Mouse (Mus musculus): ENCODE data around the gene Fam198b.

Gene Fam198b

GRCm38 (mm10) chr3:79885686-79886356, 1.5 kb downstream of the Fam198b start:
- DNase-seq (ENCODE audit: low spot score in 2 of 2), result no peak

DNA sequence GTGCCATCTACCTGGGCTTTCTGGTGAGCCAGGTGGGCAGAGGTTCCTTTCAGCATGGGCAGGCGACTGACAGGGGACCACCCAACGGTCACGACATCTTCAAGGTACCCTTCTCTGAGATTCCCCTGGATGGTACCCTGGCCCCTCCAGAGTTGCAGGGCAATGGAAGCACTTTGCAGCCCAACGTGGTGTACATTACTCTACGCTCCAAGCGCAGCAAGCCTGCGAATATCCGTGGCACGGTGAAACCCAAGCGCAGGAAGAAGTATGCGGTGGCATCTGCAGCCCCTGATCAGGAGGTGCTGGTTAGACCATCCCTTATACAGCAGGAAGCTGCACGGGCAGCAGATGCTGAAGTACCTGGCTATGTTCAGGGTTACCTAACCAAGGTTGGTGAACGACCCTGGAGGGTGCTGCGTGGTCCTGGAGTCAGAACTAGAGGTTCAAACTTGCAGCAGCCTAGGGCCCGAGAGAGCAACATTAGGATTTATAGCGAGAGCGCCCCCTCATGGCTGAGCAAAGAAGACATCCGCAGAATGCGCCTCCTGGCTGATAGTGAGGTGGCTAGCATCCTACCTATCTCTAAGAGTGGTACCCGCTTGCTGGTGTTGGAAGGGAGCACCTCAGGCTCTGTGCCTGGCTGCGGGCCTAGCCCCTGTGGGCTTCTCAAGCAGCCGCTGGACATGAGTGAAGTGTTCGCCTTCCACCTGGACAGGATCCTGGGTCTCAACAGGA, 2.2 kb downstream of the Fam198b start:
- DNase-seq (ENCODE audit: low spot score in 2 of 2), result no peak

DNA sequence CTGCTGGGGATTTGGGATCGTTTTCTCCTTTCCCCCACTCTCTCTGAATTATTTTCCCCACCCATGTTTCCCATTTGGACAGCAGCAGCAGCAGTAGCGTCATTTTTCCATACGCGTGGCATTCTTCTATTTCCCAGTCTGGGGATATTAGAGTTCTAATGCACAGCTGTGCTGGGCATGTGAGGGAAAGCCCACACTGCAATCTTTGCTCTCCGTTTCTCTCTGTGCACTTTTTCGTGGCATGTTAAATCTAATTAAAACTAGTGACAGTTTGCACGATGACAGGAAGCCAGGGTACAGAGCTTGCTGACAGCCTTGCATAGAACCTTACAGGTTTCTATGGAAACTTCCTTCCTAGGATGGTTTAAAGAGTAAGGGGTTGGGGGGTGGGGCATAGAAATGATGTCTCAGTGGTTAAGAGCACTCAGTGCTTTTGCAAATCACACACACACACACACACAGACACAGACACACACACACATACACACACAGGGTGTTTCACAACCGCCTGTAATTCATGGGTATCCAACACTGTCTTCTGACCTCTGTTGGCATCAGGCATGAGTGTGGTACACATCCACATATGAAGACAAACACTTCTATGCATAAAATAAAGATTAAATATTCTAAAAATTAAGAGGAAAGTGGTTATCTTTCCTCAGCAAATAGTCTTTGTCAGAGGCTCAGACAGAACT, 3.0 kb downstream of the Fam198b start:
- no peak for DNase-seq (ENCODE audit: low spot score in 2 of 2)

DNA sequence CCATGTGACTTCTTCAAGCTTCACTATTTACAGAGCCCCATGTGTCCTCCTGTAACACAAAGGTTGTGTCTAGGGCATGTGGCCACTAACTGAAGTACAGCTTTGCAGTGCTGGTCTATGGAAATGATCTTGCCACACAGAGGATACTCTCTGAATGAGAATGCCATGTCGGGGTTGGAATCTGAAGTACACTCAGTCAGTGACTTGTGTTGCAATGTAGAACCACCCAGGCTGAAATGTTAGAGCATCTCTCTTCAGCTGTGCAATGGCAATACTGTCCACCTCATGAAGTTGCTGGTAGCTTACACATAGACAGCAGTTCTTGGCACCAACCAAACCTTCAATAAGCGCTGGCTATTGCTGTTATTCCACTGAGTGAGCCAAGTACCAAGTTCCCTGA, 3.6 kb downstream of the Fam198b start:
- DNase-seq (ENCODE audit: low spot score in 2 of 2), result no peak

DNA sequence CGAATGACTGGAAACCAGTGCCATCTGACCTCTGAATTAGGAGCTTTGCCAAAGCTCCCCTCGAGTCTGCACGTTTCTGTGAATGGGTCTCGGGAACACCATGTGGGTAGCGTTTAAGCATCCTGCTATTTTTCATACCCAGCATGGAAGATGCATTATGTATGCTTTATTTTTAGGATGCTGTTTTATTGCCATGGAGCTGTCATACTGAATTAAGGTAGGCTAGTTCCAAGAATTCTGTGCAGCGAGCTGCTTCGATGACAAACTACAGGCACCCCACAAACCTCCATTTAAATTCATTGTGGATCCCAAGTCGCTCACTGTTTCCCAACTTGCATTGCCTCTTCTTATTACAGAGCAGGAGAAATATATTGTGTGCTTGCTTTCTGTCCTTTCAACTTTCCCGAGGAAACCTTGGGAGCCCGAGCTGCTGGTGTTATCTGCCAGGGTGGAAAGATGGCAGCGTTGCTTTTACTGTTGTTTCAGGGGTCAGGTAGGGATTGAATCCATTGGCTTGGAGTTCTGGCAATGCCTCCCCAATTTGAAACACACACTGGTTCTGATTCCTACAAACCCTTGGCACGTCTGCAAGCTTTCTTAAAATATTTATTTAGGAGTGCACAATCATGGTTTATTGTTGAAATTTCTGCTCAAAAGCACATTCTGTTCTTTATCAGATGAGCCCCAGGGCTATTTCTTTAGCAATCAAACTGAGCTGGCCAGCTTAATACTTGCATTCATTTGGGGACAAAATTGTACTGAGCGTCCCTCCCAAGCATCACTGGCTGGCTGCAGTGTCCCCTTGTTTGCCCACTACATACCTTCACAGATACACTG, 13.4 kb downstream of the Fam198b start:
- DNase-seq (ENCODE audit: low spot score in 2 of 2), result peak in 1 of 2 experiments; percentile 22

DNA sequence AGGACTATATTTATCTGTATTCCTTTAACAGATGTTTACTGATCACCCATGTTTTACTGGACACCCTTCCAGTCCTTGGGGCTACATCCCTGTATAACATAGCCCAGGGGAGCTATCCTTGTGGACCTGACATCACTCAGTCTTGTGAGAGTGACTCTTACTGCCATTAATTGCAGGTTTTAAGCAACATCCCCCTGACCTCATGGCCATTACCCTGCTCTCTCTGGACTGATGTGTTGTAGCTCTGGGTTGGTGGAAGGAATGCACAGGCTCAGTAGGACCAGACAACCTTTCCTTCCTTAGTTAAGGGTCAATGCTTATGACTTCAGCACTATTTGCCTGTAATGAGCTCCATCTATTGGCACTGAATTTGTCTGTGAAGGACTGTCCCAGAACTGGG, 14.2 kb downstream of the Fam198b start:
- DNase-seq (ENCODE audit: low spot score in 2 of 2), result no peak

GRCm38 (mm10) chr3:79899906-79900305, 15.6 kb downstream of the Fam198b start:
- DNase-seq (ENCODE audit: low spot score in 2 of 2), result no peak

GRCm38 (mm10) chr3:79900502-79900901, 16.2 kb downstream of the Fam198b start:
- no peak for DNase-seq (ENCODE audit: low spot score in 2 of 2)

DNA sequence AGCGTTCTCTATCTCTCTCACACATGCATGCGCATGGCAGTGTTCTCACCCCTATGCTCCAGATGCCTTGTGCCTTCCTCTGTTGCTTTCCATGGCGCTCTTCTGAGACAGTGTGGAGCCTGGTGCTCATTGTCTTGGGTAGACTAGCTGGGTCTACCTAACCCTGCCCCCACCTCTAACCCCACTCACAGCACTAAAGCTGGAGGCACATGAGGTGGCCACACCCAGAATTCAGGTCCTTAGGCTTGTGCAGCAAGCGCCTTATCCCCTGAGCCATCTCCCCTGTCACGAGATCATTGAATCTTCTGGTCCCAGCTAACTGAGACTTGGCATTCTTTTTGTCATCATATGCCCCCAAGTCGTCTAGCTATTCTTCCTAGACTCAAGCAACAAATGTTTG, 17.0 kb downstream of the Fam198b start:
- no peak for DNase-seq (ENCODE audit: low spot score in 2 of 2)

DNA sequence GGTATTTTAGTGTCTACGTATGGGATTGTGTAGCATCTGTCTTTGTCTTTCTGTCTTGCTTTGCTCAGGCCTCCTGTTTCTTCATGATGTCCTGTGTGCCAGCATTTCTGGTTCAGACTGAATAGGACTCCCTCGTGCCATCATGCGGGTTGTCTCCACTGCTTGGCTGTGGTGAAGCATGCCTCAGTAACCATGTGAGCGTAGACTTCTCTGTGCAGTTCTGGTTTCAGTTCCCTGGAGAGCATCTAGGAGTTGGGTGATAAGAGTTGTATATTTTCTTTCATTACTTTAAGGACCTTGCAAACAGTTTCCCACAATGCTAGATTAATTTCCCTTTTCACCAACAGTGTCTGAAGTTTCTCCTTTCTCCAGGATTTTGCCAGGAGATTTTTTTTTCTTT, 17.4 kb downstream of the Fam198b start:
- no peak for DNase-seq (ENCODE audit: low spot score in 2 of 2)

DNA sequence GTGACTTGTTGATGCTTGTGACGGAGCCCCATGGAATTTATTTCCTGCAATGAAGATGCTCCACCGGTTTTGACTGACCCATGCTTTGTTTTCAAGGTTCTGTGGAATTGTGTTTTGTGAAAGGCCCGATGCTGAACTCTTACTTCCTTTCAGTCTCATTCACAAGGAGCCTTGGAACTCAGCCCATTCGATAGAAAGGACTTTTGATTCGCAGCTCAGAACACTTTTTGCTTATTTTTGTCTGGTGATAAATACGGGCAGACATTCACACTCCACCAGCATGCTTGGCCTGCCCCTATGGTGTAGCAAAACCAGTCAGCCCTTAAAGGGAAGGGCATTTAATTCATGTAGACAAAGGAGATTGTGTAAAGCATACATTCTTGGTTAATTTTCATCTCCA, 19.5 kb downstream of the Fam198b start:
- no peak for DNase-seq (ENCODE audit: low spot score in 2 of 2)

- DNase-seq (ENCODE audit: low spot score in 2 of 2), result no peak
Observed at GRCm38 (mm10) chr3:79904238-79904757, 20.0 kb downstream of the Fam198b start.

DNA sequence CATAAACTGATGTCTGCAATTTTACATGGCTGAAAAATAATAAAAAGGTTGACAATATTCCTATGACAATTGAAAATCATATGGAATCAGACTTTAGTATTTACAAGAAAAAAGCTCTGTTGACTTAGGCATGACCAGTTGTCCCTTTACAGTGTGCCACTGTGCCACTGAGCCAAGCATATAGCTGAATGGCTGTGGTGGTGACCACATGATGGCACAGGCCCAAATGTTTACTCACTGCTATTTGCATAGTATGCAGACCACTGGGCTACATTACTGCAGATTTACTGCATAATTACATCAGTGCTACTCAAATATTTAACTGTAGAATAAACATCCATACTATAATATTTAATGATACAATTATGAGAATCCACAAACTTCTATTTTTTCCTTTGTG, 21.1 kb downstream of the Fam198b start:
- DNase-seq (ENCODE audit: low spot score in 2 of 2), result no peak

GRCm38 (mm10) chr3:79906250-79907045, 22.1 kb downstream of the Fam198b start:
- no peak for DNase-seq (ENCODE audit: low spot score in 2 of 2)

- no peak for DNase-seq (ENCODE audit: low spot score in 2 of 2)
Observed at GRCm38 (mm10) chr3:79907223-79907622, 22.9 kb downstream of the Fam198b start.

DNA sequence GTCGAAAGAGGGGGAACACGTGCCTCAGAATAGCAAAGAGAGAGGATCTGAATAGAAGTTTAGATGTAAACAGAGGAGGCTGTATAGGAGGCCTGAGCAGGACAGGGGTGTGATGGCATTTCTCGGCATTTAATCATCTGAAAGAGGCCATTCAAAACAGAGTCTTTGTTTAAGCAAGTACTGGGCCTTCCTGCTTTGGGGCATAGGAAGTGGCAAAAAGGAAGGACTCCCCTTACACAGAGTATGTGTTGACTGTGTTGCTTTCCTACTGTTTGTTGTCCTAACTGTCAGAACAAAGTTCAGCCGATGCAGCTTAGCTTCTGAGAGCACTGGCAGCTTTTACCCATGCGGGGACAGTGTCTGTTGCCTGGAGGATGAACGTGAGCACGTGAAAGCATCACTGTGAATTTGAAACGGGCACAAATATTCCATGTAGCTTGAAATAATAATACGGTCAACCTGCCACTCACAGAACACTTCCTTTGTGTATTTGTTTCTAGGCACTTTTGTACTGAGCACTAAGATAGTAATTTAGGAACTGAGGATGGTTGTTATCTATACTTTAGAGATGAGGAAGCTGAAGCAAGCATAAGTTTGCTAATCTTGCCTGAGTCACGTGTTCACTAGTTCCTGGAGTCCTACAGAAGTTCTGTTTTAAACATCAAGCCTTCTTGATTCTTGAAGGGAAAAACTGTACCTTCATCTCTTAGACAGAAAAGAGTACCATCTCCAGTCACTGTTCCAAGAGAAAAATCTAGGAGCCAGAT, 26.2 kb downstream of the Fam198b start:
- DNase-seq (ENCODE audit: low spot score in 2 of 2), result no peak

- no peak for DNase-seq (ENCODE audit: low spot score in 2 of 2)
Observed at GRCm38 (mm10) chr3:79911166-79911565, 26.8 kb downstream of the Fam198b start.

GRCm38 (mm10) chr3:79914012-79914411, 29.7 kb downstream of the Fam198b start:
- no peak for DNase-seq (ENCODE audit: low spot score in 2 of 2)

GRCm38 (mm10) chr3:79916185-79916584, 31.9 kb downstream of the Fam198b start:
- no peak for DNase-seq (ENCODE audit: low spot score in 2 of 2)

GRCm38 (mm10) chr3:79918761-79919160, 34.4 kb downstream of the Fam198b start:
- no peak for DNase-seq (ENCODE audit: low spot score in 2 of 2)

Measured in left cerebral cortex, adult 9 months (tissue).